Mouse (Mus musculus) E14TG2a.4 (cell line): ENCODE results near the gene Hgd.

Experiments
- H3K27me3 ChIP-seq: 2 replicates; pipeline ENCODE4 v1.6.1; 2014; ENCODE audit warnings: low read length, control low read depth; ENCODE audit not compliant: insufficient read depth
- H3K36me3 ChIP-seq: 2 replicates; pipeline ENCODE4 v1.6.1; 2014; ENCODE audit warnings: low read length, control low read depth; ENCODE audit not compliant: insufficient read depth
- H3K4me1 ChIP-seq: replicated peaks from 2 replicates; pipeline ENCODE4 v1.6.1; 2014; ENCODE audit warnings: low read depth, low read length, control low read depth
- H3K4me3 ChIP-seq: replicated peaks from 2 replicates; pipeline ENCODE4 v1.5.1; 2014; ENCODE audit warnings: mild to moderate bottlenecking, low read length
- H3K9me3 ChIP-seq: 2 replicates; pipeline ENCODE4 v1.6.1; 2014; ENCODE audit warnings: low read length, control low read depth
- CTCF ChIP-seq: conservative IDR thresholded peaks from 2 replicates; pipeline ENCODE4 v1.5.1; 2014; ENCODE audit warnings: low read length
- NANOG ChIP-seq: IDR thresholded peaks from 2 replicates; pipeline ENCODE4 v1.6.1; 2014; ENCODE audit warnings: borderline replicate concordance, low read length, mixed read lengths
- POU5F1 ChIP-seq: IDR thresholded peaks from 2 replicates; pipeline ENCODE4 v1.6.1; 2014; ENCODE audit warnings: low read length, borderline replicate concordance

The Hgd gene

DNA sequence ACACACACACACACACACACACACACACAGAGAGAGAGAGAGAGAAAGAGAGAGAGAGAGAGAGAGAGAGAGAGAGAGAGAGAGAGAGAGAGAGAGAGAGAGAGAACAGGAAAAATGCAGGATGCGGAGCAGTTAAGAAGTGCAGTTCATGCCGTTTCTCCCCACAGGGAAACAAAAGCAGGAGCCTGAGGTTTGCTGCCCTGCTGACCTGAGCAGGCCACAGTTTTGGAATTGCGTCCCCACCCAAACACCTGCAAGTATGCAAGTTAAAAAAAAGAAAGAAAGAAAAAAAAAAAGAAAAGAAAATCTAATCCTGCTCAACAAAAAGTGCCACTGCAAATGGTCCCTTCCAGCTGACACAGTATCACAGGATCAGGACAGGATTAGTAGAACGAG, 96.7 kb downstream of the Hgd start:
- no peaks in the 10 kb centered on the region for H3K9me3 ChIP-seq
- H3K27me3 ChIP-seq: no peaks in the 10 kb centered on the region; the same call in 1 of the 2 replicates
- H3K4me1 ChIP-seq: peaks cover 40% of the 10 kb centered on the region
- H3K36me3 ChIP-seq: no peaks in the 10 kb centered on the region
- TF ChIP-seq POU5F1 (no peak), NANOG (no peak), CTCF (no peak)
- H3K4me3 ChIP-seq: no peak overlapping the region

DNA sequence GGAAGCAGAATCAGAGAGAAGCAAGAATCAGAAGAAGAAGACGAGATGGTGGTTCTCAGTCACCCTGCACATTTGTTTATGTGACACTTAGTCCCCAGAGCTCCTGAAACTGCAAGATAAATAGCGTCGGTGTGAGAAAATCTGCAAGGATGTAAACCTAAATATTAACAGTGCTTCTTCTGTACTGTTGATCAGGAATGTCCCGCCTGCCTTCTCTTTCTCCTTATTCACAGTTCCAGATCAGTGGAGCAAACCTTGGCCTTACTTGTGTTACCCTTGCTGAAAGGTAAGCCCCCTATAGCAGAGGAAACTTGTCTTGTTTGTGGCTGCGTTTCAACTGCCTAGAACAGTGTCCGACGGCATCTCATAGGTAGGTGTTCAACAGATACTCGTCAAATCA, 97.6 kb downstream of the Hgd start:
- no peaks in the 10 kb centered on the region for H3K9me3 ChIP-seq
- H3K4me1 ChIP-seq: peaks cover 49% of the 10 kb centered on the region
- H3K27me3 ChIP-seq: no peaks in the 10 kb centered on the region; the same call in 1 of the 2 replicates
- H3K36me3 ChIP-seq: no peaks in the 10 kb centered on the region
- no peak for TF ChIP-seq NANOG
- no peak overlapping the region for H3K4me3 ChIP-seq

DNA sequence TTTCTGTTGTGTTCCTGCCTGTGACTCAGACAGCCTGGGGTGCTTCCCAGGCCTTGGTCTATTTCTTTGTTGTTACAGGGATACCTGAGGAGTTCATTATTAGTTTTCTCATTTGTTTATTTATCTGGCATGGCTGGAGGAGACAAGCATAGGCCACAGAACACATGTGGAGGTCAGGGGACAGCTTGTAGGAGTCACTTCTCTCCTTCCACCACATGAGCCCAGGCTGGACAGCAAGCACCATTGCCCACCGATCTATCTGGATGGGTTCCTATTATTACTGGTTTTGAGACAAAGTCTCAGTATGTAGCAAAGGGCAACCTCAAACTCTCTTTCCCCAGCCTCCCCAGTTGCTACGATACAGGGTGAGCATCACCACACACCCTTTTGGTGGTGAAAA, 100.3 kb downstream of the Hgd start:
- Histone ChIP-seq H3K4me3 (no peak overlapping the region), H3K36me3 (no peaks in the 10 kb centered on the region), H3K4me1 (peaks cover 73% of the 10 kb centered on the region), H3K9me3 (no peaks in the 10 kb centered on the region), H3K27me3 (peaks cover under 1% of the 10 kb centered on the region; the same call in 1 of the 2 replicates)
- TF ChIP-seq POU5F1: no peak
- no peak for TF ChIP-seq CTCF
- TF ChIP-seq NANOG: no peak

DNA sequence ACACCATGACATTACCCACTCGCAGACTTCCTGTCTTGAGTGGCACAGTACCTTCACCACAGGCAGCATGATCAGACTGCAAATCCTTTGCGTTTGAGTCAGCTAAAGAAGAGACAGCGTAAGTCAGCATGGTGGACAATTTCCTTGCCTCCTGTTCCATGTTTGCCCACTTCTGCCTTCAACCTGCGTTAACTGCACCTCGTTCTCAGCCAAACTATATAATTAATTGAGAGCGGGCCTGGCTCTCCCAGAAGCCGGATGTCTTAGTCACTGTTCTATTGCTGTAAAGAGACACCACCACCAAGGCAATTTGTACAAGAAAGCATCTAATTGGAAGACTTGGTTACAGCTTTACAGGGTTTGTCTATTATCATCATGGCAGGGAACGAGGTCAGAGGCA, 100.9 kb downstream of the Hgd start:
- Histone ChIP-seq H3K4me1 (peaks cover 73% of the 10 kb centered on the region), H3K4me3 (no peak overlapping the region), H3K9me3 (no peaks in the 10 kb centered on the region), H3K36me3 (no peaks in the 10 kb centered on the region), H3K27me3 (peaks cover 6% of the 10 kb centered on the region)
- no peak for TF ChIP-seq CTCF
- TF ChIP-seq POU5F1: no peak
- no peak for TF ChIP-seq NANOG
